Mouse (Mus musculus) intestine, embryonic 15.5 days (tissue): ENCODE results near the gene Neurod6. TPM values are rescaled to one million over a fixed set of nuclear protein-coding genes. Genes with fewer than 3 reads are reported as not detected.

Source experiments
- ATAC-seq: fragments of 200-750 bp; cut with Nextera tagmentation; 2 replicates; pipeline ENCODE4 v1.8.0; 2017; ENCODE audit warnings: moderate TSS enrichment, moderate library complexity
- H3K27ac ChIP-seq: fragments of 300-500 bp; sonication (generic); 2 replicates; pipeline ENCODE4 v1.5.1; 2015; ENCODE audit warnings: mild to moderate bottlenecking, inconsistent platforms
- H3K27me3 ChIP-seq: fragments of 300-500 bp; sonication (generic); replicated peaks from 2 replicates; pipeline ENCODE4 v1.6.1; 2015; ENCODE audit warnings: inconsistent platforms
- H3K36me3 ChIP-seq: fragments of 300-500 bp; sonication (generic); 2 replicates; pipeline ENCODE4 v1.6.1; 2015; ENCODE audit warnings: inconsistent platforms
- H3K4me1 ChIP-seq: fragments of 300-500 bp; sonication (generic); replicated peaks from 2 replicates; pipeline ENCODE4 v1.6.1; 2015; ENCODE audit warnings: inconsistent platforms
- H3K4me2 ChIP-seq: fragments of 300-500 bp; sonication (generic); replicated peaks from 2 replicates; pipeline ENCODE4 v1.6.1; 2015; ENCODE audit warnings: mild to moderate bottlenecking, inconsistent platforms
- H3K4me3 ChIP-seq: fragments of 300-500 bp; sonication (generic); replicated peaks from 2 replicates; pipeline ENCODE4 v1.5.1; 2015; ENCODE audit warnings: inconsistent platforms
- H3K9ac ChIP-seq: fragments of 300-500 bp; sonication (generic); 2 replicates; pipeline ENCODE4 v1.6.1; 2015; ENCODE audit warnings: inconsistent platforms
- H3K9me3 ChIP-seq: fragments of 300-500 bp; sonication (generic); 2 replicates; pipeline ENCODE4 v1.6.1; 2016; ENCODE audit warnings: inconsistent platforms
- WGBS: fragments of 180-500 bp; shearing (Covaris S2); methylation state at CpG from one replicate; pipeline ENCODE4 v1.1.7; 2015; 5-methylcytosine and 5-hydroxymethylcytosine counted together
- polyA plus RNA-seq: library from polyadenylated mRNA; unstranded; fragments of >200 nt; fragmentation: Nextera tagmentation; extraction: Ambion mirVana; gene quantifications from 2 replicates; pipeline ENCODE4 v1.2.1, GENCODE M21; 2015

The Neurod6 gene
- polyA plus RNA-seq, 1 experiment from 2014 or later = not detected

- WGBS = 3% methylated on average over 27 of the region's 27 CpGs
- H3K36me3 ChIP-seq = no peaks in the 10 kb centered on the region
- H3K4me3 ChIP-seq = no peak overlapping the region; the same call in 1 of the 2 replicates
- H3K9me3 ChIP-seq = no peaks in the 10 kb centered on the region
- H3K9ac ChIP-seq = no peak overlapping the region
- H3K4me2 ChIP-seq = peak overlapping the region; percentile 59
- H3K27ac ChIP-seq = no peak overlapping the region
- peak; percentile 59 for ATAC-seq
- peaks cover 6% of the 10 kb centered on the region; the same call in 1 of the 2 replicates for H3K4me1 ChIP-seq
- H3K27me3 ChIP-seq = peaks cover 14% of the 10 kb centered on the region; the same call in 1 of the 2 replicates
Observed at GRCm38 (mm10) chr6:55676663-55677311, 4.3 kb downstream of the Neurod6 start.

GRCm38 (mm10) chr6:55676141-55676662, 4.9 kb downstream of the Neurod6 start:
- no peak for ATAC-seq
- H3K36me3 ChIP-seq = no peaks in the 10 kb centered on the region
- H3K9ac ChIP-seq = no peak overlapping the region
- no peaks in the 10 kb centered on the region for H3K9me3 ChIP-seq
- 57% methylated on average over 6 of the region's 6 CpGs for WGBS
- peaks cover 6% of the 10 kb centered on the region; the same call in 1 of the 2 replicates for H3K4me1 ChIP-seq
- peaks cover 14% of the 10 kb centered on the region; the same call in 1 of the 2 replicates for H3K27me3 ChIP-seq
- H3K4me2 ChIP-seq = peak overlapping the region; percentile 59; the same call in 1 of the 2 replicates
- no peak overlapping the region for H3K4me3 ChIP-seq
- no peak overlapping the region for H3K27ac ChIP-seq

GRCm38 (mm10) chr6:55667801-55668200, 13.3 kb downstream of the Neurod6 start:
- ATAC-seq = no peak
- no peaks in the 10 kb centered on the region for H3K27me3 ChIP-seq
- H3K4me1 ChIP-seq = no peaks in the 10 kb centered on the region
- H3K9me3 ChIP-seq = no peaks in the 10 kb centered on the region
- no peak overlapping the region for H3K4me3 ChIP-seq
- 73% methylated on average over 3 of the region's 3 CpGs for WGBS
- no peak overlapping the region for H3K4me2 ChIP-seq
- H3K27ac ChIP-seq = no peak overlapping the region
- H3K36me3 ChIP-seq = no peaks in the 10 kb centered on the region
- no peak overlapping the region for H3K9ac ChIP-seq

- H3K36me3 ChIP-seq = no peaks in the 10 kb centered on the region
- no peaks in the 10 kb centered on the region for H3K4me1 ChIP-seq
- H3K4me2 ChIP-seq = no peak overlapping the region
- no peaks in the 10 kb centered on the region for H3K27me3 ChIP-seq
- no peak overlapping the region for H3K4me3 ChIP-seq
- 52% methylated on average over 5 of the region's 5 CpGs for WGBS
- H3K9ac ChIP-seq = no peak overlapping the region
- no peak overlapping the region for H3K27ac ChIP-seq
- no peaks in the 10 kb centered on the region for H3K9me3 ChIP-seq
- ATAC-seq = no peak
Observed at GRCm38 (mm10) chr6:55661126-55661915, 19.7 kb downstream of the Neurod6 start.

- Histone ChIP-seq H3K9me3 (no peaks in the 10 kb centered on the region), H3K27ac (no peak overlapping the region), H3K4me2 (no peak overlapping the region), H3K36me3 (no peaks in the 10 kb centered on the region), H3K27me3 (no peaks in the 10 kb centered on the region), H3K9ac (no peak overlapping the region), H3K4me3 (no peak overlapping the region), H3K4me1 (peaks cover 2% of the 10 kb centered on the region; the same call in 1 of the 2 replicates)
- 39% methylated on average over 3 of the region's 3 CpGs for WGBS
- ATAC-seq = no peak
Observed at GRCm38 (mm10) chr6:55649996-55650395, 31.1 kb downstream of the Neurod6 start.

- 54% methylated on average over 8 of the region's 8 CpGs for WGBS
- Histone ChIP-seq H3K27ac (no peak overlapping the region), H3K4me3 (no peak overlapping the region), H3K27me3 (no peaks in the 10 kb centered on the region), H3K4me1 (peaks cover 2% of the 10 kb centered on the region; the same call in 1 of the 2 replicates), H3K9me3 (no peaks in the 10 kb centered on the region), H3K36me3 (no peaks in the 10 kb centered on the region), H3K9ac (no peak overlapping the region), H3K4me2 (no peak overlapping the region)
- ATAC-seq = no peak
Observed at GRCm38 (mm10) chr6:55649581-55649980, 31.5 kb downstream of the Neurod6 start.

GRCm38 (mm10) chr6:55648886-55649285, 32.2 kb downstream of the Neurod6 start:
- no peaks in the 10 kb centered on the region for H3K9me3 ChIP-seq
- WGBS = 60% methylated on average over 3 of the region's 3 CpGs
- no peak for ATAC-seq
- no peaks in the 10 kb centered on the region for H3K36me3 ChIP-seq
- H3K9ac ChIP-seq = no peak overlapping the region
- no peak overlapping the region for H3K4me2 ChIP-seq
- no peak overlapping the region for H3K27ac ChIP-seq
- no peaks in the 10 kb centered on the region for H3K27me3 ChIP-seq
- H3K4me1 ChIP-seq = peaks cover 2% of the 10 kb centered on the region; the same call in 1 of the 2 replicates
- H3K4me3 ChIP-seq = no peak overlapping the region

GRCm38 (mm10) chr6:55647771-55648280, 33.2 kb downstream of the Neurod6 start:
- H3K9ac ChIP-seq = no peak overlapping the region
- no peak overlapping the region for H3K4me3 ChIP-seq
- H3K4me2 ChIP-seq = no peak overlapping the region
- no peak for ATAC-seq
- H3K36me3 ChIP-seq = no peaks in the 10 kb centered on the region
- H3K27me3 ChIP-seq = no peaks in the 10 kb centered on the region
- H3K4me1 ChIP-seq = peaks cover 2% of the 10 kb centered on the region; the same call in 1 of the 2 replicates
- 51% methylated on average over 8 of the region's 8 CpGs for WGBS
- H3K9me3 ChIP-seq = no peaks in the 10 kb centered on the region
- no peak overlapping the region for H3K27ac ChIP-seq

- Histone ChIP-seq H3K27ac (peak overlapping the region; percentile 8; the same call in 1 of the 2 replicates), H3K9ac (no peak overlapping the region), H3K4me2 (no peak overlapping the region), H3K4me1 (peaks cover 2% of the 10 kb centered on the region; the same call in 1 of the 2 replicates), H3K27me3 (no peaks in the 10 kb centered on the region), H3K4me3 (no peak overlapping the region), H3K9me3 (no peaks in the 10 kb centered on the region), H3K36me3 (no peaks in the 10 kb centered on the region)
- ATAC-seq = no peak
- 22% methylated on average over 9 of the region's 9 CpGs for WGBS
Observed at GRCm38 (mm10) chr6:55646824-55647560, 34.1 kb downstream of the Neurod6 start.

GRCm38 (mm10) chr6:55646111-55646823, 34.8 kb downstream of the Neurod6 start:
- ATAC-seq = no peak
- no peaks in the 10 kb centered on the region for H3K36me3 ChIP-seq
- no peaks in the 10 kb centered on the region for H3K9me3 ChIP-seq
- no peak overlapping the region for H3K4me3 ChIP-seq
- no peak overlapping the region for H3K4me2 ChIP-seq
- H3K27me3 ChIP-seq = no peaks in the 10 kb centered on the region
- H3K27ac ChIP-seq = no peak overlapping the region
- 41% methylated on average over 14 of the region's 14 CpGs for WGBS
- no peak overlapping the region for H3K9ac ChIP-seq
- H3K4me1 ChIP-seq = peaks cover 2% of the 10 kb centered on the region; the same call in 1 of the 2 replicates

- Histone ChIP-seq H3K4me3 (no peak overlapping the region), H3K4me2 (no peak overlapping the region)
- WGBS = 31% methylated on average over 1 of the region's 1 CpGs
Observed at GRCm38 (mm10) chr6:55634662-55635061, 46.4 kb downstream of the Neurod6 start.

More at GRCm38 (mm10) chr6:55634662-55635061, 46.4 kb downstream of the Neurod6 start:
- H3K27ac ChIP-seq = no peak overlapping the region
- H3K27me3 ChIP-seq = no peaks in the 10 kb centered on the region
- no peaks in the 10 kb centered on the region for H3K4me1 ChIP-seq
- H3K9me3 ChIP-seq = no peaks in the 10 kb centered on the region
- H3K9ac ChIP-seq = no peak overlapping the region
- ATAC-seq = no peak
- no peaks in the 10 kb centered on the region for H3K36me3 ChIP-seq
